Mouse (Mus musculus): ENCODE data around the gene Gjb1. TPM values are rescaled to one million over a fixed set of nuclear protein-coding genes. Genes with fewer than 3 reads are reported as not detected.

Gjb1 gene
- total RNA-seq (2023): not detected in 4 replicates

GRCm38 (mm10) chrX:101376190-101376968 is at the start of gene Gjb1:
Gjb1 (plus strand) TSS chrX:101376378.

GRCm38 (mm10) chrX:101420700-101421095 is 44.5 kb downstream of the Gjb1 start, which contains the start of gene Zmym3:
Zmym3 (minus strand) TSS chrX:101420849.

GRCm38 (mm10) chrX:101429142-101429949 is 53.2 kb downstream of the Gjb1 start, which contains the start of gene Nono:
Nono (plus strand) TSS chrX:101429318.

Other genes with a start within 250 kb of the Gjb1 start
- 36.5 to 51.4 TPM (median 45.7 TPM) in 4 replicates for gene Snx12, start 153.8 kb upstream of the Gjb1 start, total RNA-seq (2023)
- 30.8 to 35.3 TPM (median 33.3 TPM) in 4 replicates for gene Foxo4, start 121.8 kb upstream of the Gjb1 start, total RNA-seq (2023)
- gene Gm614, start 112.4 kb upstream of the Gjb1 start, total RNA-seq (2023): 60.8 to 73.3 TPM (median 71.7 TPM) in 4 replicates
- 556 to 625 TPM (median 571 TPM) in 4 replicates for gene Il2rg, start 108.1 kb upstream of the Gjb1 start, total RNA-seq (2023)
- not detected in 4 replicates for gene Gm20489, start 107.4 kb upstream of the Gjb1 start, total RNA-seq (2023)
- 165 to 200 TPM (median 175 TPM) in 4 replicates for gene Med12, start 102.3 kb upstream of the Gjb1 start, total RNA-seq (2023)
- gene Nlgn3, start 77.2 kb upstream of the Gjb1 start, total RNA-seq (2023): 0.48 to 1.6 TPM (median 0.58 TPM) in 3 of 4 replicates, not detected in the other
- 35.5 to 39.5 TPM (median 38.5 TPM) in 4 replicates for gene Zmym3, start 44.5 kb downstream of the Gjb1 start, total RNA-seq (2023)
- gene Nono, start 52.9 kb downstream of the Gjb1 start, total RNA-seq (2023): 210 to 256 TPM (median 212 TPM) in 4 replicates
- gene Itgb1bp2, start 72.7 kb downstream of the Gjb1 start, total RNA-seq (2023): 0.60 to 2.4 TPM (median 1.6 TPM) in 4 replicates
- gene Taf1, start 156.4 kb downstream of the Gjb1 start, total RNA-seq (2023): 48.6 to 52.5 TPM (median 49.2 TPM) in 4 replicates